ENCODE assay signal across 31 mouse cellular contexts in genomic region chr9:108378234-108378633, GRCm38 (mm10). TPM values are rescaled to one million over a fixed set of nuclear protein-coding genes. Genes with fewer than 3 reads are reported as not detected.
"Had no signal": no experiment of that assay in that cellular context is flagged by ENCODE, and none has a peak within 500 bp of the region (broad histone marks: within the 10 kb centered on the region; RNA-seq: fewer than 3 reads in every experiment).

No protein-coding gene starts in this region.

- H3K4me2 ChIP-seq: kidney, embryonic 15.5 days; limb, embryonic 12.5 days; limb, embryonic 15.5 days; liver, embryonic 13.5 days; lung, embryonic 14.5 days; midbrain, embryonic 13.5 days; neural tube, embryonic 13.5 days had no signal

- H3K27ac ChIP-seq: kidney, embryonic 15.5 days; left cerebral cortex, adult 2 months; limb, embryonic 12.5 days; limb, embryonic 15.5 days; liver, embryonic 13.5 days; midbrain, embryonic 10.5 days; midbrain, embryonic 13.5 days; neural tube, embryonic 13.5 days had no signal

- H3K4me1 ChIP-seq: kidney, embryonic 15.5 days; limb, embryonic 12.5 days; limb, embryonic 15.5 days; liver, embryonic 13.5 days; megakaryocyte, embryonic 14.5 days; midbrain, embryonic 10.5 days; midbrain, embryonic 13.5 days; neural tube, embryonic 13.5 days had no signal

- DNase-seq: kidney, adult 11 months; kidney, adult 8-10 months; kidney, postnatal 10 days; kidney, postnatal 36 days; layer of hippocampus, postnatal 36 days; left cerebral cortex, postnatal 4 days; liver, embryonic 13.5 days; lung, embryonic 14.5 days; lung, postnatal 10 days; retina, postnatal 1 day; right cerebral cortex, postnatal 25 days; thymus, adult 18-20 months; thymus, postnatal 25 days had no signal

- H3K9ac ChIP-seq: kidney, embryonic 15.5 days; limb, embryonic 12.5 days; limb, embryonic 15.5 days; liver, embryonic 13.5 days; lung, embryonic 14.5 days; midbrain, embryonic 13.5 days; neural tube, embryonic 13.5 days had no signal

- ATAC-seq: midbrain, embryonic 13.5 days; midbrain, embryonic 16.5 days had no signal

- H3K4me3 ChIP-seq: kidney, embryonic 15.5 days; left cerebral cortex, adult 2 months; limb, embryonic 12.5 days; limb, embryonic 15.5 days; liver, embryonic 13.5 days; megakaryocyte, embryonic 14.5 days; midbrain, embryonic 10.5 days; midbrain, embryonic 13.5 days; myocyte; neural tube, embryonic 13.5 days had no signal

- H3K9me3 ChIP-seq: kidney, embryonic 15.5 days; limb, embryonic 12.5 days; limb, embryonic 15.5 days; liver, embryonic 13.5 days; megakaryocyte, embryonic 14.5 days; midbrain, embryonic 10.5 days; midbrain, embryonic 13.5 days; neural tube, embryonic 13.5 days had no signal

- H3K27me3 ChIP-seq: kidney, embryonic 15.5 days; limb, embryonic 12.5 days; limb, embryonic 15.5 days; liver, embryonic 13.5 days; megakaryocyte, embryonic 14.5 days; midbrain, embryonic 13.5 days; neural tube, embryonic 13.5 days had no signal

RNA-seq across cellular contexts. Expression of gene Ccdc36, which starts 50.0 kb away (rescaled TPM):
- total RNA-seq: monocyte, adult 5-6 weeks; neutrophil, adult 5-6 weeks had no signal
- polyA plus RNA-seq: myocyte; spleen, adult 2 months had no signal

RNA-seq across cellular contexts. Expression of gene BC048562, which starts 58.0 kb away (rescaled TPM):
- total RNA-seq: layer of hippocampus, adult 8-10 months; layer of hippocampus, postnatal 10 days; layer of hippocampus, postnatal 36 days; left cerebral cortex, adult 2 months; left cerebral cortex, postnatal 10 days; left cerebral cortex, postnatal 4 days; monocyte, adult 5-6 weeks; neutrophil, adult 5-6 weeks had no signal
- polyA plus RNA-seq: kidney, embryonic 15.5 days; limb, embryonic 12.5 days; limb, embryonic 15.5 days; liver, embryonic 13.5 days; liver, embryonic 16.5 days; lung, embryonic 14.5 days; midbrain, embryonic 10.5 days; midbrain, embryonic 13.5 days; midbrain, embryonic 16.5 days; myocyte; neural tube, embryonic 13.5 days; spleen, adult 2 months; urinary bladder, adult 2 months had no signal
